19 mouse cellular contexts compared by ENCODE assay signal in the genomic region with DNA sequence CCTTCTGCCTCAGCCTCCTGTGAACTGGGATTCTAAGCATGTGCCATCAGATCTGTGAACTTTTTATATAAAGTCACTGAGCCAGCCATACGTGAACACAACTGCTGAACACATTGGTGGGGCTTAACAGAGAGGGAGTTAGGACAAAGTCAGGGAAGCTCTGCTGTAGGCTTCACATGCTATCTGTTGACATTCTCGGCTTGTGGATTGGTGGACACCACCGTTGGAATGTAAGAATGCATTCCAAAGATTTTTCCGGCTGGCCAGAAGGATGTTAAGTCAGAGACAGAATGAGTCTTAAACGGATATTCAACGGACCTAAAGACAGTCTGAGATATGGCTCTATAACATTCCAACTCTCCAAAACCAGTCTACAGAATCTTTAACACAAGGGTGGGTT. TPM values are rescaled to one million over a fixed set of nuclear protein-coding genes. Genes with fewer than 3 reads are reported as not detected.
DNase-seq lines count a peak whose midpoint lies in the region; ATAC-seq and TF ChIP-seq lines count a peak whose summit lies in the region.
"Had no signal": no experiment of that assay in that cellular context is flagged by ENCODE, and none has a peak within 500 bp of the region (broad histone marks: within the 10 kb centered on the region; RNA-seq: fewer than 3 reads in every experiment).

No protein-coding gene starts in this region.

- TF ChIP-seq CTCF in kidney, postnatal 0 days (IDR thresholded peaks at IDR 0.05; ENCODE audit: low read depth): no peak
- TF ChIP-seq CTCF in embryonic fibroblast, embryonic 13.5 days (IDR thresholded peaks at IDR 0.05; ENCODE audit: borderline replicate concordance, insufficient read depth, low read length): no peak

- ATAC-seq in kidney, postnatal 0 days (replicated peaks; ENCODE audit: low FRiP score, low read depth): no peak
- ATAC-seq: activated CD4-positive, CD25-positive, alpha-beta regulatory T cell, adult 4 months; forebrain, embryonic 16.5 days; hindbrain, postnatal 0 days had no signal

- H3K9me3 ChIP-seq in kidney, postnatal 0 days (replicated peaks; ENCODE audit: low read length): no peaks in the 10 kb centered on the region
- H3K9me3 ChIP-seq: midbrain, embryonic 10.5 days; neural tube, embryonic 13.5 days had no signal

- no peak overlapping the region for H3K27ac ChIP-seq in kidney, postnatal 0 days
- peak overlapping the region; percentile 60 for H3K27ac ChIP-seq in embryonic fibroblast, embryonic 13.5 days (ENCODE audit: insufficient read depth, low read length)
- H3K27ac ChIP-seq: hindbrain, postnatal 0 days; midbrain, embryonic 10.5 days; neural tube, embryonic 13.5 days; stomach, postnatal 0 days had no signal

- H3K27me3 ChIP-seq in kidney, postnatal 0 days (ENCODE audit: insufficient read depth, low read length): no peaks in the 10 kb centered on the region
- H3K27me3 ChIP-seq: CH12.LX; neural tube, embryonic 13.5 days had no signal

- TF ChIP-seq POLR2A in embryonic fibroblast, embryonic 13.5 days (IDR thresholded peaks at IDR 0.05; ENCODE audit: low read depth, low read length): no peak

- H3K9ac ChIP-seq in kidney, postnatal 0 days (ENCODE audit: low read depth, low read length): no peak overlapping the region
- H3K9ac ChIP-seq: neural tube, embryonic 13.5 days had no signal

- peaks cover 20% of the 10 kb centered on the region for H3K4me1 ChIP-seq in kidney, postnatal 0 days (replicated peaks; ENCODE audit: insufficient read depth, low read length)
- H3K4me1 ChIP-seq in embryonic fibroblast, embryonic 13.5 days (ENCODE audit: control insufficient read depth, insufficient read depth, low read length): peaks cover 10% of the 10 kb centered on the region; the same call in 1 of the 2 replicates

- no peak overlapping the region for H3K4me2 ChIP-seq in kidney, postnatal 0 days (ENCODE audit: low read length)
- H3K4me2 ChIP-seq: neural tube, embryonic 13.5 days had no signal

- DNase-seq in kidney, postnatal 0 days (ENCODE audit: low spot score): peak; percentile 48
- DNase-seq in kidney, adult 18-20 months: no peak
- DNase-seq in lung, postnatal 36 days: peak; percentile 47
- DNase-seq in lung, adult 18-20 months: no peak
- DNase-seq in cerebellum, adult 18-20 months: no peak
- no peak for DNase-seq in cerebellum, adult 9-10 months
- DNase-seq: adrenal gland, postnatal 14 days; cerebellum, adult 11-12 months; kidney, adult 11 months; lung, postnatal 4 days; right cerebral cortex, postnatal 25 days had no signal

- H3K4me3 ChIP-seq in kidney, postnatal 0 days (replicated peaks; ENCODE audit: low read depth, low read length): no peak overlapping the region
- H3K4me3 ChIP-seq in embryonic fibroblast, embryonic 13.5 days (ENCODE audit: insufficient read depth, low read length): no peak overlapping the region
- H3K4me3 ChIP-seq: midbrain, embryonic 10.5 days; neural tube, embryonic 13.5 days had no signal

- WGBS in kidney, postnatal 0 days: 38% methylated on average over 6 of the region's 6 CpGs

- H3K36me3 ChIP-seq in kidney, postnatal 0 days (ENCODE audit: insufficient read depth, low read length): no peaks in the 10 kb centered on the region
- H3K36me3 ChIP-seq: midbrain, embryonic 10.5 days; neural tube, embryonic 13.5 days had no signal

RNA-seq across cellular contexts. Expression of gene Rabgef1, which starts 2.5 kb away (rescaled TPM):
- polyA plus RNA-seq in kidney, postnatal 0 days (2015; fragmentation: Nextera tagmentation; extraction: Ambion mirVana): 28.1 and 31.8 TPM in 2 replicates
- 21.8 and 27.7 TPM in 2 replicates for polyA plus RNA-seq in embryonic fibroblast, embryonic 13.5 days (2011; ENCODE audit: insufficient read length, low read depth, missing spikeins)

RNA-seq across cellular contexts. Expression of gene Kctd7, which starts 24.4 kb away (rescaled TPM):
- 4.0 and 4.2 TPM in 2 replicates for polyA plus RNA-seq in kidney, postnatal 0 days (2015; fragmentation: Nextera tagmentation; extraction: Ambion mirVana)
- 3.6 and 4.4 TPM in 2 replicates for polyA plus RNA-seq in embryonic fibroblast, embryonic 13.5 days (2011; ENCODE audit: insufficient read length, low read depth, missing spikeins)

RNA-seq across cellular contexts. Expression of gene Tmem248, which starts 47.8 kb away (rescaled TPM):
- polyA plus RNA-seq in kidney, postnatal 0 days (2015; fragmentation: Nextera tagmentation; extraction: Ambion mirVana): 33.6 and 41.1 TPM in 2 replicates
- 42.9 and 54.2 TPM in 2 replicates for polyA plus RNA-seq in embryonic fibroblast, embryonic 13.5 days (2011; ENCODE audit: insufficient read length, low read depth, missing spikeins)

Comparison
In these comparisons a context has a peak if more than half of its experiments do, and no peak if none do; other contexts are left out.
1. DNase-seq: peak in kidney, postnatal 0 days (single experiment) and lung, postnatal 36 days (single experiment); none in kidney, adult 18-20 months (single experiment), lung, adult 18-20 months (0 of 2), cerebellum, adult 18-20 months (0 of 2) and cerebellum, adult 9-10 months (single experiment).